Mouse (Mus musculus) liver, adult 2 months (tissue): ENCODE results near the gene Nrg3. TPM values are rescaled to one million over a fixed set of nuclear protein-coding genes. Genes with fewer than 3 reads are reported as not detected.

Experiments used
- DNase-seq: peaks from one replicate; pipeline ENCODE4 v3.0.0-alpha.2; 2011; ENCODE audit warnings: low read depth, low spot score; ENCODE audit errors: extremely low read depth
- H3K27ac ChIP-seq: fragments of 200-500 bp; replicated peaks from 2 replicates; pipeline ENCODE4 v1.5.1; 2012; ENCODE audit warnings: low read depth, mild to moderate bottlenecking, control low read depth, inconsistent platforms, low read length; ENCODE audit not compliant: insufficient read depth
- H3K27me3 ChIP-seq: fragments of 200-500 bp; 2 replicates; pipeline ENCODE4 v1.6.1; 2012; ENCODE audit warnings: mild to moderate bottlenecking, moderate library complexity, low read length, inconsistent platforms; ENCODE audit not compliant: control insufficient read depth, insufficient read depth
- H3K36me3 ChIP-seq: fragments of 200-500 bp; 2 replicates; pipeline ENCODE4 v1.6.1; 2012; ENCODE audit warnings: low read length, inconsistent platforms; ENCODE audit not compliant: control insufficient read depth, insufficient read depth
- H3K4me1 ChIP-seq: fragments of 200-500 bp; 2 replicates; pipeline ENCODE4 v1.6.1; 2011; ENCODE audit warnings: low read length; ENCODE audit not compliant: control insufficient read depth, insufficient read depth
- H3K4me3 ChIP-seq: fragments of 200-500 bp; 2 replicates; pipeline ENCODE4 v1.5.1; 2011; ENCODE audit warnings: low read depth, mild to moderate bottlenecking, control low read depth, low read length, moderate library complexity; ENCODE audit not compliant: insufficient read depth
- H3K79me2 ChIP-seq: fragments of 200-500 bp; 2 replicates; pipeline ENCODE4 v1.6.1; 2012; ENCODE audit warnings: inconsistent platforms, mild to moderate bottlenecking, low read length, moderate library complexity; ENCODE audit not compliant: control insufficient read depth, insufficient read depth
- H3K9ac ChIP-seq: fragments of 200-500 bp; 2 replicates; pipeline ENCODE4 v1.6.1; 2012; ENCODE audit warnings: low read depth, mild to moderate bottlenecking, control low read depth, inconsistent platforms, low read length
- CTCF ChIP-seq: fragments of 200-500 bp; IDR thresholded peaks from 2 replicates; pipeline ENCODE4 v1.5.1; 2011; ENCODE audit warnings: low read depth, low read length, control low read depth
- POLR2A ChIP-seq: fragments of 200-500 bp; IDR thresholded peaks from 2 replicates; pipeline ENCODE4 v1.6.1; 2011; ENCODE audit warnings: low read length, control low read depth; ENCODE audit not compliant: insufficient read depth; ENCODE audit errors: extremely low read depth
- WGBS: fragments of 180-500 bp; shearing (Covaris S2); methylation state at CpG from one replicate; pipeline ENCODE4 v1.1.7; 2018; 5-methylcytosine and 5-hydroxymethylcytosine counted together
- polyA plus RNA-seq: library from polyadenylated mRNA; depleted of rRNA; stranded (reverse); fragments of >200 nt; gene quantifications from 2 replicates; pipeline ENCODE4 v1.2.3, GENCODE M21; 2012
- total RNA-seq: library from RNA; depleted of rRNA; stranded (reverse); fragments of >200 nt; gene quantifications from 2 replicates; pipeline ENCODE4 v1.2.3, GENCODE M21; 2014

Nrg3 gene
- total and polyA plus RNA-seq, 2 experiments, result not detected

DNA sequence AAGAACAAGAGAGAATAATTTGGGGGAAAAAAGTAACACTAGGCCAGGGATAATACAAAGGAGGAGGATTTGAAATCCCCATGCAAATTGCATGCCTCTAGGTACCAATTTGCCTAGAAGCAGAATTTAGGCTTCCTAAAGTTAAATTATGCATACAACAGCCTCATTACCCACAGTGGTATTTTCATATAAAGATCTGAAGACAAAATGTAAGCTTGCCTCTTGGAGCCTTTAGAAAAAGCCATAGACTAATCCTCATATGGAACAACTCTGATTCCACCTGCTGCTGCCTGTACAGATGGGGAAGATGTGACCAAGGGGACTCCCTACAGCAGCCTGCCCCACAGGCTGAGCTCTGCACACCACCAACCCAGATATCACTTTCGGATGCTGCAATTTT, 428.6 kb downstream of the Nrg3 start:
- no peak for DNase-seq
- Histone ChIP-seq H3K79me2 (no peaks in the 10 kb centered on the region), H3K9ac (no peak overlapping the region), H3K4me3 (no peak overlapping the region), H3K27ac (no peak overlapping the region), H3K36me3 (no peaks in the 10 kb centered on the region), H3K27me3 (no peaks in the 10 kb centered on the region), H3K4me1 (no peaks in the 10 kb centered on the region)
- 59% methylated on average over 1 of the region's 1 CpGs for WGBS
- TF ChIP-seq POLR2A (no peak), CTCF (no peak)

DNA sequence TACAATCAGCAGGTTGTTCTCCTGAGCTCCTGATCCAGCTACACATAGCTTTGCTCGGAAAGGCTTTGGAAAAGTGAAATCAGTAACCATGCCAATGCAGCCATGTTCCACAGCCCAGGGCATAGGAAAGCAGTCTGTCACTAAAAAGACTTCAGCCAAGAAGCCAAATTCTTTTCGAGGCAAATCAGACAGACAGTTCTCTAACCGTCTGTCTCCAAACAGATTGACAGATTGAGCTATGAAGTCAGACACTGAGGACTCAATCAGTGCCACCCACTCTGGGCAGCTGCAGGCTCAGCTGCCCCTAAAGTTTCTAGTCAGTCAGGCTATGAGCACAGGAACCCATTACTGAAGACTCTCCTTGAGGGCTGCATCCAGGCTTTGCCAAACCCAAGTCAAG, 429.1 kb downstream of the Nrg3 start:
- no peak for TF ChIP-seq CTCF
- TF ChIP-seq POLR2A, result no peak
- WGBS, result 72% methylated on average over 3 of the region's 3 CpGs
- H3K36me3 ChIP-seq, result no peaks in the 10 kb centered on the region
- no peak for DNase-seq
- no peak overlapping the region for H3K4me3 ChIP-seq
- H3K9ac ChIP-seq, result no peak overlapping the region
- no peak overlapping the region for H3K27ac ChIP-seq
- no peaks in the 10 kb centered on the region for H3K79me2 ChIP-seq
- H3K27me3 ChIP-seq, result no peaks in the 10 kb centered on the region
- H3K4me1 ChIP-seq, result no peaks in the 10 kb centered on the region

DNA sequence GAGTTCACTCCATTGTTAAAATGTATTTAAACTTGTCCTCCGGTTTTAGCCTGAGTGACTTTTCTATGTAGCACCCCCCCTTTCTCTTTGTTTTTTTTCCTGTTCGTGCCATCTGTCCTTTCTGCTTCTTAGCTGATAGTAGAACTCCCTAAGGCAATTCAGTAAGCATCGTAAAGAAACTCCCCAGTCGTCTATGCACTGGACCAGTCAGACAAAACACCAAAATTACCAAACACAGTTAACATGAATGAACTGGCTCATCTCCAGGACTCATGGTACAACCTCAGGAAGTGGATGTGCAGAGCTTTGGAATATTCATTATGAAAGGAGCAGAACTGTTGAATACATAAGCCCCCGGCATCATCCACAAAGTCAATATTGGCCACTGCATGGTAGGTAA, 429.5 kb downstream of the Nrg3 start:
- Histone ChIP-seq H3K4me1 (no peaks in the 10 kb centered on the region), H3K4me3 (no peak overlapping the region), H3K79me2 (no peaks in the 10 kb centered on the region), H3K9ac (no peak overlapping the region), H3K27ac (no peak overlapping the region), H3K27me3 (no peaks in the 10 kb centered on the region), H3K36me3 (no peaks in the 10 kb centered on the region)
- TF ChIP-seq CTCF (no peak), POLR2A (no peak)
- WGBS, result 65% methylated on average over 5 of the region's 5 CpGs
- DNase-seq, result no peak

DNA sequence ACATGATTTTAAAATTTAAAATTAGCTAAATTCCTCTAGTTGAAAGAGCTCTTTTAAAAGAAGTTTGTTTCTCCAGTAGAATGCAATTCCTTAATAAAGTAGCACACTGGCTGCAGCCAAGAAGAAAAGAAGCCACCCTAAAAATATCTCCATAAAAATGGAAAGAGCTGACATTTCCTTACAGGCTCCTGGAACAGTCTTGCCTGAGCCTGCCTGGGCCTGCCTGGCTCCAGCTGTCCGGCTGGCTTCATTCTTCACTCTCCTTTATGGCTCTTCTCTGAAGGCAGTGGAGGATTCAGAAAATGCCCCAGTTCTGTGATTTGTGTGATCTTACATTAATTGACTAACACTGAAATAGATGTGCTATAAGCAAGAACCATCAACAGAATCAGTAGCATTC, 433.8 kb downstream of the Nrg3 start:
- 83% methylated on average over 1 of the region's 1 CpGs for WGBS
- Histone ChIP-seq H3K9ac (no peak overlapping the region), H3K79me2 (no peaks in the 10 kb centered on the region), H3K4me3 (no peak overlapping the region), H3K36me3 (no peaks in the 10 kb centered on the region), H3K27ac (no peak overlapping the region), H3K4me1 (no peaks in the 10 kb centered on the region), H3K27me3 (no peaks in the 10 kb centered on the region)
- TF ChIP-seq CTCF, result no peak
- TF ChIP-seq POLR2A, result no peak
- DNase-seq, result no peak

DNA sequence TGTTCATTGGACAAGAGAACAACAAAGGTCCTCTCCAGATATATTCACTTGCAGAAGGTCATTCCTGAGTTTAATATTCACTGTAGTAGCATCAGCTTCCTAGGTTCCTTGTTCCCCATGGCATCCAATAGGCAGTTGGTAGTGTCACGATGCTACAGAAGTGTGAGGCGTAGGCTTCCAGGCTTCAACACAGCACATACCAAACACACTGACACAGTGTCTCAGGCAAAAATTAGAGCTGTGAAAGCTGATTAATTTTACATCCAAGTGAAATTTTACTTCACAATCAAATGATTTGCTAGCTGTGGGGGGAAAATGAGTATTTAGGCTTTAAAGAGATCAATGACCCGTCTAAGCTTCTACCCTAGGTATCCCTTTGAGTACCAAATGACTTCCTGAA, 438.4 kb downstream of the Nrg3 start:
- no peaks in the 10 kb centered on the region for H3K4me1 ChIP-seq
- H3K27ac ChIP-seq, result no peak overlapping the region
- no peaks in the 10 kb centered on the region for H3K36me3 ChIP-seq
- TF ChIP-seq POLR2A, result no peak
- TF ChIP-seq CTCF, result no peak
- H3K9ac ChIP-seq, result no peak overlapping the region
- no peaks in the 10 kb centered on the region for H3K79me2 ChIP-seq
- 89% methylated on average over 3 of the region's 3 CpGs for WGBS
- DNase-seq, result no peak
- no peak overlapping the region for H3K4me3 ChIP-seq
- no peaks in the 10 kb centered on the region for H3K27me3 ChIP-seq

DNA sequence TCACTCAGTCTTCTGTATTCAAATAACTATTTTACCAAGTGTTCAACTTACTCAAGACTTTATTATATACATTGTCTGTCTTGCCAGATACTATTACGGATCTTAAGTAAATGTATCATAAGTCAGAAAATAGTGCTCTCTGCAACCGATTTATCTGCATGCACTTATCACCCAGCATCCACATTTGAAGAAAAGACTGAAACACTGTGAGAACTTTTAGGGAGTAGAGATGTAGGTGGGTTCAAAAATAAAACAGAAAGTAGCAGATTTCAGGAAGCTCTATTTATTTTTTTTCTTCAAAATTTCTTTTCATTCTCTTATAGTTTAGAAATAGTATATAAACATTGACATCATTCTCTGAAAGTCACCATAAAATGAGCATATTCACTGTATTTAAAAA, 449.8 kb downstream of the Nrg3 start:
- Histone ChIP-seq H3K4me1 (no peaks in the 10 kb centered on the region), H3K27ac (no peak overlapping the region), H3K79me2 (no peaks in the 10 kb centered on the region), H3K36me3 (no peaks in the 10 kb centered on the region), H3K27me3 (no peaks in the 10 kb centered on the region), H3K9ac (no peak overlapping the region), H3K4me3 (no peak overlapping the region)
- 74% methylated on average over 2 of the region's 2 CpGs for WGBS
- TF ChIP-seq CTCF (no peak), POLR2A (no peak)
- no peak for DNase-seq

DNA sequence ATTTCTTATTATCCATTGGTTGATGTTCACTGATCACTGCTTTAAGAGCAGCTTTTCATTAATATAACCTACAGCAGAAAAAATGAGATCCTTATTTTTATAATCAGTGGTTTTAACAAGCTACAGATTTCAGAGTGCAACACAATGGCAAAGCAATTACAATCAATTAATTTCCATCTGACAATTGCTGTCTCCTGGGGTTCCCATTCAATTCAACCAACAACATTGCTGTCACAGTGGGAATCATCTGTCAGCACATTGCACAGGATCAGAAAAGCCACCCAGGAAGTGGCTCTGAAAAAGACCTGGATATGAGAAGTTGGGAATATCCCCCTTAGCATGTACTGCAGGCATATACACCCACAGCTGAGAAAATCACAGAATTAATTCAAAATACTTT, 458.8 kb downstream of the Nrg3 start:
- TF ChIP-seq POLR2A (no peak), CTCF (no peak)
- no peaks in the 10 kb centered on the region for H3K36me3 ChIP-seq
- no peak overlapping the region for H3K4me3 ChIP-seq
- H3K27ac ChIP-seq, result no peak overlapping the region
- no peak overlapping the region for H3K9ac ChIP-seq
- no peaks in the 10 kb centered on the region for H3K27me3 ChIP-seq
- no peaks in the 10 kb centered on the region for H3K79me2 ChIP-seq
- H3K4me1 ChIP-seq, result no peaks in the 10 kb centered on the region
- DNase-seq, result no peak
